Mouse (Mus musculus): ENCODE data around the gene Clcc1. TPM values are rescaled to one million over a fixed set of nuclear protein-coding genes. Genes with fewer than 3 reads are reported as not detected.

The Clcc1 gene
- total RNA-seq, 2 experiments from 2014 or later: 35.5 to 36.0 TPM

DNA sequence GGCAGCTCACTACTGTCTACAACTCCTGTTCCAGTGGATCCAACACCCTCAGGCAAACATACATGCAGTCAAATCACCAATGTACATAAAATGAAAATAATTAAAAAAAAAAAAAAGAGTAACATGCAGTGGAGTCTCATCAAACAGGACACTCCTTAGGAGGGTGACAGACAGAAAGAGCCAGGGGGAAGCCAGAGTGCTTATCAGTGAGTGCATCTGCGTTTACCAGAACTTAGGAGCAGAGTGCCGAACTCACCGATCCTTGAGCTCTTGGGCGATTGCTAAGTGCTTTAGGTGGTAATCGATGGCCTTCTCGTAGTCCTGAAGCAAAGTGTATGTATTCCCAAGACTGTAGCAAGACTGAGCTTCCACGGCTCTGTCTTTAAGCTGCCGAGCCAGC, 44.9 kb downstream of the Clcc1 start:
- DNase-seq: no peak
- intact Hi-C loops (cut with DNase I): no loop called here

DNA sequence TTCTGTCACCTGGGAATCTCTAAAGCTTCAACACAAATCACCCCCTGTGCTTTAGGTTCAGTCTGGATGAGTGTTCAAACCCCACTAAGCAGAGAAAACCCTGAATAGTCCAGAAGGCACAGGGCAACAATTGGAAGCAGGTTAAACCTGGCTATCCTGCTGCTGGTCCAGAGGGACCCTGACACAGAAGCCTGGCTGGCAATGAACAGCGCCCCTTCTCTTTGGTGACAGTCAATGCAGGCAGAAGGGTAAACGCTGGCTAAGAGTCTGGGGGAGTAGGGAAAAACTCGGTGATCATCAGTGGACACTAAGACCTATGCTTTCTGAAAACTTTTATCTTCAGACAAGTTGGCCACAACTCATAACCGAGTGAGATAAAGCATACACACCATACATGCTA, 46.1 kb downstream of the Clcc1 start:
- intact Hi-C loops (cut with DNase I): loop anchor here (1.0 kb wide), 1 partner anchor 71 kb away; no protein-coding TSS in a partner anchor
- no peak for DNase-seq

DNA sequence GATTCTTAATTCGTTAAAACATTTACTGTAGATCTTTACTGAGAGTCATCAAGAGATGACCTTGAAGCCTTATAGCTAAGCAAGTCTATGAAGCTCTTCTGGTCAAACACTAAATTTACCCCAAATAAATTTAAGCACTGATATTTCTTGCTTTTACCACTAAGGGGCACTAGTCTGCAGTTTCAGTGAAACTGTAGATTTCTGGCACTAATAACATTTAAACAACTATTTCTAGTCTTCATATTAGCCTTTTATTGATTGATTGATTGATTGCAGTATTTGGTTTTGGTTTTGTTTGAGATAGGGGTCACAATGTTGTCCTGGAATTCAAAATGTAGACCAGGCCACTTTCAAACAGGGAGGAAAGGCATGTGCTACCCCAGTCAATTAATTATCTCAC, 47.5 kb downstream of the Clcc1 start:
- no peak for DNase-seq
- intact Hi-C loops (cut with DNase I): no loop called here

DNA sequence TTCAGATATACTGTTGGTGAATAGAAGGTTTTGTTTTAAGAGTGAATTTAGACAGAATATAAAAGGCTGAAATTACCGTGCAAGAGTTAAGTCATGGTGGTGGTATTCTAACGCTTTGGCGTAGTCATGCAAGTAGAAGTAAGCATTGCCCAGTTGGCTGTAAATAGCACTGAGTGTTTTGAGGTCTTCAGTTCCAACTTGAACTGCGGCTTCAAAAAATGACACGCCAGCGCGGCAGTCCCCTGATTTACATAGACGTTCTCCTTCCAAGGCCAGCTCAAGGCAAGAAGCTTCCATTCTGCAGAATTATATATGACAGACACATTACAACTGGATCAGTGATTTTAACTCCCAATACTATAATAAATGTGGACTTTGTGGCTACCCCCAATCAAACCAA, 49.1 kb downstream of the Clcc1 start:
- DNase-seq: no peak
- intact Hi-C loops (cut with DNase I): no loop called here

DNA sequence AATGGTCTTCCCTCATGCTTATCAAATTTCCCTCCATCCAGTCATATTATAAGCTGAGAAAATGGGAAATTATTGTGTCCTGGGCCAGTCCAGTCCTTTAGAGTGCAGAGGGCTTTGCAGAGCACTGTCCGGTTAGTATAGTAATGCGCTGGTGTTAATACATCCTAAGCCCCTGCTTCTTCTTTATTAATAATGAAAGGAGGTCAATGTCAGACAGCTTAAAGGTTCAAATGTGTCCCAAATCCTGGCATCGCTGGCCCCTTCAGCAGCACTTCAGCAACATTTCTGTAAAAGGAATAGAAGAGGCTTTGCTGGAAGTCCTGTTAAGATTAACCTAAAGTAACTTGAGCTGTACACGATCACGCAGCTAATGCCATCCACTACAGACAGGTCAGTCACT, 57.6 kb downstream of the Clcc1 start:
- no peak for DNase-seq
- intact Hi-C loops (cut with DNase I): no loop called here

DNA sequence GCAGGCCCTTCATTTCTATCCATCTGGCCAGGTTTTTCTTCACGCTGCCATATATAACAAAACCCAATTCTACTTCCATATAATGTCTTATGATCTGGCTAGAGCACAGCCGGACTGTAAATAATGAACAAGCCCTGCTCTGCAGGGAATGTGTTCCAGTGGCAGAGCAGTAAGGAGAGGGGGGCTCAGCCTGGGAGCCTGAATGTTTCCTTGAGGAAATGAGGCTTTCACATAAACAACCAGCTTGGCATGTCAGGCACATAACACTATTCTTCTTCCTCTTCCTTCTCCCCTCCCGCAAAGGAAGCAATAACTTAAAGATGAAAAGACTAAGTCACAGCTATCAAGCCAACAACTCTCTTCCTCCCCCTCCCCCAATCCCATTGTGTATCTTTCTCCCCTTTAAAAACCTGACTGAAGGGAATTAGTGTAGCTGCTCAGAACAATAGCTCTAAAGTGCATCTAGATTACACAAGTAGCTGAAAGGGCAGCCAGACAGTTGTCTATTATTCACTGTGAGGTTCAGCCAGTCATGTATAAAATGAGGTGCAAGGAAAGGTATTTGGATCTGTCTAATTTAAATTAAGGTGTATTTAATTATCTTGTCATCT, 59.5 kb downstream of the Clcc1 start:
- intact Hi-C loops (cut with DNase I): no loop called here
- no peak for DNase-seq

DNA sequence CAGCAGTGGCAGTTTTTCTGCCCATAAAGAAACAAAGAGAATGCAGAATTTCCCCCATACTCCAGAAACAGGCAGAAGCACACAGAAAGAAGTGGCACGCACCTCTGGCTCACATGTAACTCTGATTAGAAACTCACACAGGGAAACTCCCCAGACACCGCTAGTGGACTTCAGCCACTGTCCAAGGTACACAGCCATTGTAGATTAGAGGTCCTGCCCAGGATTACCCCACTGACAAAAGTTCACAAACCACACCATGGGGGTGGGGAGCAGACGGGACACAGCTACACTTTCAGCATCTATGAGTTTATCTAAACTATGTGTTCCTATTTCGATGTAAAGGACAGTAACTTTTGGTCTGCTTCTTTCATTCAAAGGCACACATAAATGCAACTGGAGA, 61.1 kb downstream of the Clcc1 start:
- intact Hi-C loops (cut with DNase I): no loop called here
- no peak for DNase-seq

DNA sequence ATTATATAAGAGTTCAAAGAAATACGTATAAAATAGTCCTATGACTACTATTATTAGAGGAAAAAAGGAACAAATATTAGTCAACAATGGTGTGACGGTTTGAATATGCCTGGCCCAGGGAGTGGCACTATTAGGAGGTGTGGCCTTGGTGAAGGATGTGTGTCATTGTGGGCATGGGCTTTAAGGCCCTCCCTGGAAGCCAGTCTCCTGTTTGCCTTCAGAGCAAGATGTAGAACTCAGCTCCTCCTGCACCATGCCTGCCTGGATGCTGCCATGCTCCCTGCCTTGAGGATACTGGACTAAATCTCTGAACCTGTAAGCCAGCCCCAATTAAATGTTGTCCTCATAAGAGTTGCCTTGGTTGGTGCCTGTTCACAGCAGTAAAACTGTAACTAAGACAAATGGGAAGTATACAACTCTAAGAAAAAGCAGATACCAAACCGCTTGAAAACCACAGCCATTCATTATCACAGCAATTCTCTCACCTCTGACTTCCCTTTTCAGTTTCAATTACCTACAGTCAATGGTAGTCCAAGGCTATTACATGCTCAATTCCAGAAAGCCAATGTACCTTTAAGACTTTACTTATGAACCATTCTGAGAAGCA, 64.3 kb downstream of the Clcc1 start:
- DNase-seq: no peak
- intact Hi-C loops (cut with DNase I): no loop called here

DNA sequence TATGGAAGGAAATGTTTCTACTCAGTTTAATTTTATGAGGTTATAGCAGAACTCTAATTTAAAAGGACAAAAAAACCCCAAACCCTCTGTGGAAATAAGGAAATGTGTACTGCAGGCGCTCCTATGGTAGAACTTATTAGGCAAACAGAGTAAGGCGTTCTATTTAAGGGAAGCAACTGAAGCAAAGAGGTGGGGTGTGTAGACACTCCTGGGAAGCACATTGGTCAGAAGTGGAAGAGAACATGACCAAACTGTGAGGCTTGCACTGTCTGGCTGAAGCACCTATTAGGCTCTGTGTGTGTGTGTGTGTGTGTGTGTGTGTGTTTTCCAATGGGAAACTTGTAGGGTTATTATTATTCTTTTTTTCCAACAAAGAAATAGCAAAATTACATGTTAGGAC, 65.6 kb downstream of the Clcc1 start:
- intact Hi-C loops (cut with DNase I): no loop called here
- no peak for DNase-seq

DNA sequence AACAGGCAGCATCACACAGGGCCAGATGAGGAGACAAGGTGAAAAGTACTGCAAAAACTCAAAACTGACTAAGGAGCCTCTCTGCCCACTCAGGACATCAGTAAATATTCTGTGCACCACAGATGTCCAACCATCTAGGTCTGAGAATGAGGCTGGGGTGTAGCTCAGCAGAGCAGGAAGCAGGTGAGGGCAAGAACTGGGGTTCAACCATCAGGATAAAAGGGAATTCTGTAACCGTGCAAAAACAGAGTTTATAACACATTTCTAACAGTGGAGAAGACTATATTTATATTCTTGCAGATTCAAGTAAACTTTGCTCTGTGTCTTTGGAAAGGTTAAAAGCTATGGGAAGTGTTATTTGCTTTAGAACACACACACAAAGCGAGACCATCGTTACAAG, 66.0 kb downstream of the Clcc1 start:
- intact Hi-C loops (cut with DNase I): loop anchor here (5.0 kb wide), 1 partner anchor 123 kb away; the partner anchor contains the start of gene Stxbp3
- DNase-seq: no peak

DNA sequence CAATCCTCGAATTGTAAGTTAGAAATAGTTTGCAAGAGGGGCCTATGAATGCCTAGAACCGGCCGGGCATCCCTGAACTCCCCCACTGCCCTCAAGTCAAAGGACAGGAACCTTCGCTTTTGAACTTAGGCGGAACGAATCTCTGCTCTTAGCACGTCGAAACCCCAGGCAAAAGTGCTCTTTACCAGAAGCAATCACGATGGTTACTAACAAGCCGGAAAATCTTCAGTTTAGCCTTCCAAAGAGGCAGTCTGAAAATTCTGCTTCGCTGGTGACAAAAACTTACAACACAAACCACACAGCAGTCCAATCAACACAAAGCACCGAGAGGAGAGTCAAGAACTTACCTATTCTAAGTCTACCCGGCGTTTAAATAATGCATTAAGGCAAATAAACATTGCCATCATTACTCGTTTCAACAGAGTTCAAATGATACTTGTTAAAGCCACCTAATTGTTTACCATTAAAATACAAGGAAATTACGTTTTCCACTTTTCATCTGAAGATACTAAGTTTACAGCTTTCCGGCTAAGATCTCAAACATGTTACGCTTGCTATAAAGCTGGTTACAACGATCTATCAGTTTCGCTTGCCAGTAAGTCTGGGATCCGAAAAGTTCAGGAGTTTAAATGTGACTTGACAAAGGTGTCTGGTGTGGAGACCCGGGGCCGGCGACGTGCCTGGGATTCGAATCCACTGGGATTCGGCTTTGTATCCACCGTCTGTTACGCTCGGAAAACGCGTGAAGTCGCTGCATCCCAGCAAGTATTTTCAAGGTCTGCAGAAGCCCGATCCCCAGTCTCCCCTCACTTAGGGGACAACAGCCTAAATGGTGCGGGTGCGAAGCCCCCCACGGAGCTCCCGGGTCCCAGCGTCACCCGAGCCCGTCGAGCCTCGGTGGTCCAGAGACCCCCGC, 67.6 kb downstream of the Clcc1 start:
- peak; percentile 48 to 54 for DNase-seq
- intact Hi-C loops (cut with DNase I): loop anchor here (5.0 kb wide), 1 partner anchor 121 kb away; the partner anchor contains the start of gene Stxbp3

DNA sequence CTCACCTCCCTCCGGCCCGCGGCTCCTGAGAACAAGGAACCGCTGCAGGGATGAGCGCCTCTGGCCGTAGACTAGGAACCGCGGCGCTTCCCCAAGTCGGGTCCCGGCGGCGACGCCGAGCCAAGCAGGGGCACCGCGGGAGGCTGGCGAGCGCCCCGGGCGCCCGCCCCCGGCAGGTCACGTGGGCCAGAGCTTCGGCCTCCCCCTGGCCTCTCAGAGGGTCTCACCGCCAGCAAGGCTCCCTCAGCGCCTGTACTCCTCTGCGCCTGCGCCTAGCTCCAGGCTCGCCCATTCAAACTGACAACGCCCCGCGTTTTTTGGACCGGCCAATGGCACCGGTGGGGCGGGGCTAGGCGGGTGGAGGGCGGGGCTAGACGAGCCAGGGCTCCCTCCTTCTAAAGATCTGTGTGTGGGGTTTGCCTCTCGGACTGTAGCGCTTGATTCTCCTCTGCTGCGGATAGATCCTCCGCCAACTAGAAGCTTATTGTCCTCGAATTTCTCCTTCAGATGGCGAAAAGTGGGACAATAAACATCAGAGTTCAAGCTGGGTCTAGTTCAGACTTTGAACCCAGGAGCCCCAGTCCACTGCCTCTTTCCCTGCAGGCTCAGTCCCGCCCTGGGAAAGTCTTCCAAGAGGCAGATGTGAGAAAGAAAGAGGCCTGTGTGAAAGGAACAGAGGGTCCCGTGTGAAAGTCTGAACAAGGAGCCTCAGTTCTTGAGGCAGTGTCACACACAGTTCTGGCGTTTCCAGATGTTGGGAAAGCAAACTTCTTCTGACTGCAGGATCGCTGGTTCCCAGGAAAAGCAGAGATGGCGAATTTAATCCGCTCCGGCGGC, 68.5 kb downstream of the Clcc1 start, which contains the start of gene Gpsm2:
TSS of gene Gpsm2 (minus strand) at position 274 of the 837 bp plus-strand sequence.
- DNase-seq: peak; percentile 96
- intact Hi-C loops (cut with DNase I): loop anchor here (2.0 to 5.0 kb wide), 2 partner anchors 49 to 120 kb away; partner anchors contain the start of gene Stxbp3

DNA sequence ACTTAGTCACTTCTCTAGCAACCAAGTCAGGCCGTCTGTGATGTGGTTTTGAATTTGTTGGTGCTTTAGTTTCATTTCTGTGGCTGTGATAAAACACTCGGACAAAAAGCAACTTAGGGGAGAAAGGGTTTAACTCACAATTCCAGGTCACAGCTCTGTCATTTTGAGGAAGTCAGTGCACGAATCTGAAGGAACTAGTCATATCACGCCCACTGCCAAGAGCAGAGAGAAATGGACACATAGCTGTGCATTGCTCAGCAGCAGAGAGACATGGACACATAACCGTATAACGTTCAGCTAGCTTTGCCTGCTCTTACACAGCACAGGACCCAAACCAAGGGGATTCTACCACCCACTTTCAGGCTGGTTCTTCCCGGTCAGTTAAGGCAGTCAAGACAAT, 72.7 kb downstream of the Clcc1 start:
- DNase-seq: no peak
- intact Hi-C loops (cut with DNase I): no loop called here

DNA sequence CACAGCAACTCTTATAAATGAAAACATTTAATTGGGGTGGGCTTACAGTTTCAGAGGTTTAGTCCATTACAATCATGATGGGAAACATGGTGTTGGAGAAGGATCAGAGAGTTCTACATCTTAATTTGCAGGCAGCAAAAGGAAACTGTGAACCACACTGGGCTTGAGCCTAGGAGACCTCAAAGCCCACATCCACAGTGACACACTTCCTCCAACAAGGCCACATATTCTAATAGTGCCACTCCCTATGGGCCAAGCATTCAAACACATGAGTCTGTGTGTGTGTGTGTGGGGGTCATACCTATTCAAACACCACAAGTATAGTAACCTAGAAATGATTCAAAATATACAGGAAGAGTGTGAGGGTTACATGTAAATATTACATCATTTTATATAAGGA, 73.6 kb downstream of the Clcc1 start:
- DNase-seq: no peak
- intact Hi-C loops (cut with DNase I): no loop called here

DNA sequence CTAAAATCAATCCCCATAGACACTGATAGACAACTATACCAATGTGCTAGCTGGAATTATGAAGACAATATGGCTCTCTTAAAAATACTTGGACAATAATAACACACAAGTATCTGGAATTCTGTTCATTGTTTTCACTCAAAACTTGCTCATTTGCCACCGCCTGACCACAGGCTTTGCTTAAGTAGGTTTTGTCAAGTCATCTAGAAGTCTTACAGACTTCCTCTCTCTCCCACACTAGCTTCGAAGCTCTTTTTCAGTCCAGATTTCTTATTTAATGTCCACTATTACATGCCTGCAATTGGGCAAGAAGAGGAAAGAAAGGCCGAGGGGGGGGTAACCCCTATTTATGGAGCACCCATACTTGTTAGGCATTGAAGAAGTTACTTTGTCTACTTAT, 74.1 kb downstream of the Clcc1 start:
- DNase-seq: no peak
- intact Hi-C loops (cut with DNase I): no loop called here

Other genes starting within 250 kb of the Clcc1 start
- 1 to 10 TPM; 5.4 to 5.9 TPM for gene Celsr2, start 238.4 kb upstream of the Clcc1 start, total RNA-seq (2021)
- 10 to 100 TPM; 77.8 to 81.7 TPM for gene Sars, start 208.7 kb upstream of the Clcc1 start, total RNA-seq (2021)
- not detected for gene 1700013F07Rik, start 119.8 kb upstream of the Clcc1 start, total RNA-seq (2021)
- under 1 TPM; 0.24 to 0.81 TPM for gene 5330417C22Rik, start 117.4 kb upstream of the Clcc1 start, total RNA-seq (2021)
- 10 to 100 TPM; 25.4 to 25.6 TPM for gene Tmem167b, start 91.4 kb upstream of the Clcc1 start, total RNA-seq (2021)
- gene Taf13, start 82.2 kb upstream of the Clcc1 start, total RNA-seq (2021): 10 to 100 TPM; 17.3 to 17.8 TPM
- gene Wdr47, start 62.6 kb upstream of the Clcc1 start, total RNA-seq (2021): 1 to 10 TPM; 8.9 to 9.0 TPM
- gene Gpsm2, start 68.4 kb downstream of the Clcc1 start, total RNA-seq (2021): 1 to 10 TPM; 3.7 to 5.1 TPM
- gene Aknad1, start 85.7 kb downstream of the Clcc1 start, total RNA-seq (2021): under 1 TPM in 1 of 2 experiments, not detected in 1; 0.07 TPM
- 10 to 100 TPM; 25.9 to 31.3 TPM for gene Stxbp3, start 186.6 kb downstream of the Clcc1 start, total RNA-seq (2021)
- gene Fndc7, start 236.1 kb downstream of the Clcc1 start, total RNA-seq (2021): under 1 TPM in 1 of 2 experiments, not detected in 1; 0.12 TPM